Mouse (Mus musculus) ES-E14 (cell line): ENCODE data around the gene Bcas2. TPM values are rescaled to one million over a fixed set of nuclear protein-coding genes. Genes with fewer than 3 reads are reported as not detected.

Experiments used
- DNase-seq: peaks from one replicate; pipeline ENCODE4 v3.0.0-alpha.2; 2013; ENCODE audit warnings: low read depth, low spot score
- H3K27ac ChIP-seq: 2 replicates; pipeline ENCODE4 v1.5.1; 2012; ENCODE audit warnings: low read depth, mild to moderate bottlenecking, low read length, moderate library complexity, mixed read lengths; ENCODE audit not compliant: poor library complexity, insufficient read depth, severe bottlenecking
- H3K36me3 ChIP-seq: 2 replicates; pipeline ENCODE4 v1.6.1; 2012; ENCODE audit warnings: mild to moderate bottlenecking, low read length, moderate library complexity, mixed read lengths; ENCODE audit not compliant: control insufficient read depth, poor library complexity, insufficient read depth, severe bottlenecking
- H3K4me1 ChIP-seq, 2 experiments: fragments of 150-350 bp in 1 of 2; sonication (generic) in 1 of 2; 2 replicates each; pipeline ENCODE4 v1.6.1; 2012; ENCODE audit warnings: low read length in 2 of 2, mild to moderate bottlenecking in 1 of 2, mixed read lengths in 1 of 2; ENCODE audit not compliant: control insufficient read depth in 2 of 2, insufficient read depth in 2 of 2, poor library complexity in 1 of 2
- H3K4me3 ChIP-seq, 2 experiments: fragments of 150-350 bp in 1 of 2; sonication (generic) in 1 of 2; 2 replicates each; pipeline ENCODE4 v1.5.1; 2012; ENCODE audit warnings: low read length in 2 of 2, low read depth in 1 of 2, mild to moderate bottlenecking in 1 of 2, mixed read lengths in 1 of 2; ENCODE audit not compliant: insufficient read depth in 1 of 2, poor library complexity in 1 of 2, severe bottlenecking in 1 of 2
- H3K9ac ChIP-seq: 2 replicates; pipeline ENCODE4 v1.6.1; 2012; ENCODE audit warnings: low read depth, mild to moderate bottlenecking, low read length, mixed read lengths; ENCODE audit not compliant: poor library complexity, insufficient read depth, severe bottlenecking
- H3K9me3 ChIP-seq: fragments of 150-350 bp; sonication (generic); 2 replicates; pipeline ENCODE4 v1.6.1; 2012; ENCODE audit warnings: low read depth, mild to moderate bottlenecking, low read length; ENCODE audit not compliant: control insufficient read depth, insufficient read depth
- CHD2 ChIP-seq: IDR thresholded peaks from 2 replicates; pipeline ENCODE4 v1.6.1; 2014; ENCODE audit warnings: mild to moderate bottlenecking, low read depth, low read length, inconsistent platforms
- ZNF384 ChIP-seq: IDR thresholded peaks from 2 replicates; pipeline ENCODE4 v1.6.1; 2012; ENCODE audit warnings: low read depth, low read length, inconsistent platforms
- in situ Hi-C, 2 experiments: fragments of 600-800 bp; cut with MboI; formaldehyde crosslinking; loops; one replicate each; pipeline ENCODE4 v1.15.1; 2025; ENCODE audit warnings: low sequenced_read_pairs in 2 of 2, inconsistent platforms in 1 of 2; ENCODE audit not compliant: unreplicated experiment in 2 of 2
- total RNA-seq: library from RNA; depleted of rRNA; stranded (reverse); fragments of 300-350 nt; gene quantifications from 2 replicates; pipeline ENCODE4 v1.2.3, GENCODE M21; 2012; rRNA removed

Bcas2 gene
- total RNA-seq, 1 experiment = 102 TPM

DNA sequence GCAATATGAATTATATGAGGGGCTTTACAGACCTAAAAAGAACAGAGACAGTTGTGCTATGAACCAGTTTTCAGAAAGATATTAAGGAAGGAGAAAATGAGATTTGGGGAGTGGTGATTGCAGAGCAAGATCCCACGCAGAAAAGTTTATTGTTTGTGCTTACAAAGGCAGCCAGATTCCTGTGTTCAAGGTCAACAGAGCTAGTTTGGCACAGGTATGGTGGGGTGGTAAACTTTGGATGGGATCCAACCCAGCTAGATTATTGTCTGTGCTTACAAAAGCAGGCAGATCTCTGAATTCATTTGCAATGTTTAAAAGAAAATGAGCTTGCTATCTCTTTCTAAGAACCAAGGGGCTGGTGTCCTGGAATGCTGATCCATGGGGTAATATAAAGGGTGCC, 56.3 kb downstream of the Bcas2 start:
- Histone ChIP-seq H3K4me3 (no peak overlapping the region), H3K4me1 (peaks cover 0 to 2% of the 10 kb centered on the region in 2 experiments; a peak in 1 of 4 replicates), H3K27ac (no peak overlapping the region), H3K9me3 (no peaks in the 10 kb centered on the region), H3K9ac (no peak overlapping the region), H3K36me3 (no peaks in the 10 kb centered on the region; the same call in 1 of the 2 replicates)
- TF ChIP-seq CHD2 (no peak), ZNF384 (peak; percentile 96)
- no peak for DNase-seq
- in situ Hi-C loops = no loop called here

Other genes starting within 250 kb of the Bcas2 start
- 2.8 and 3.6 TPM in 2 replicates for gene Sycp1, start 235.6 kb upstream of the Bcas2 start, total RNA-seq
- gene Nr1h5, start 207.5 kb upstream of the Bcas2 start, total RNA-seq = not detected in 2 replicates
- gene Sike1, start 175.9 kb upstream of the Bcas2 start, total RNA-seq = 16.9 and 27.9 TPM in 2 replicates
- 252 and 323 TPM in 2 replicates for gene Csde1, start 151.2 kb upstream of the Bcas2 start, total RNA-seq
- 88.8 and 113 TPM in 2 replicates for gene Nras, start 113.4 kb upstream of the Bcas2 start, total RNA-seq
- 0.26 and 0.49 TPM in 2 replicates for gene Ampd1, start 97.6 kb upstream of the Bcas2 start, total RNA-seq
- 29.9 and 39.2 TPM in 2 replicates for gene Dennd2c, start 69.1 kb upstream of the Bcas2 start, total RNA-seq
- gene Trim33, start 107.6 kb downstream of the Bcas2 start, total RNA-seq = 34.9 and 37.7 TPM in 2 replicates